Mouse (Mus musculus) layer of hippocampus, adult 9-11 months (tissue): ENCODE measurements around the gene Rnf40.
"Not testable (repeated sequence)": the region's sequence is repeated elsewhere in the genome, so short reads cannot be mapped to it uniquely, and the experiment has no call there.

Experiments used
- DNase-seq: peaks from one replicate; pipeline ENCODE4 v3.0.0; 2022

Rnf40 gene

DNA sequence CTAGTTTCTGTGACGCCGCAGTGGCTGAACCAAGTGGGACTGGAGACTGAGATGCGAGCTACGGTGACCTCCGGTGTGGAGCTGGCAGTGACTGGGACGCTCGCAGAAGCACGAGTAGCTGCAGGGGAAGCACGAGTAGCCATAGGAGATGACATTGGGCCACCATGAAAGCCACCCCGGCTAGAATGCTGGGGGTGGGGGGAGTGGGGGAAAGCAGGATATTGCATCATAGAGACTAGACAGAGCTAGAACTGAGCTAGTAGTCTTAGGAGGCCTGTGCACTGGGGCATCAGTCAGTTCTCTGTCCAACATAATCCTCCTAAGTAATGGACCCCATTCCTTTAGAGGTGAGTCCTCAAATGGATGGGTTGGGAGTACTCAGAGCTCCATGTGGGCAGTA is 15.7 kb downstream of the Rnf40 start:
- no peak for DNase-seq

GRCm38 (mm10) chr7:127607150-127607549 is 18.6 kb downstream of the Rnf40 start:
- no peak for DNase-seq

DNA sequence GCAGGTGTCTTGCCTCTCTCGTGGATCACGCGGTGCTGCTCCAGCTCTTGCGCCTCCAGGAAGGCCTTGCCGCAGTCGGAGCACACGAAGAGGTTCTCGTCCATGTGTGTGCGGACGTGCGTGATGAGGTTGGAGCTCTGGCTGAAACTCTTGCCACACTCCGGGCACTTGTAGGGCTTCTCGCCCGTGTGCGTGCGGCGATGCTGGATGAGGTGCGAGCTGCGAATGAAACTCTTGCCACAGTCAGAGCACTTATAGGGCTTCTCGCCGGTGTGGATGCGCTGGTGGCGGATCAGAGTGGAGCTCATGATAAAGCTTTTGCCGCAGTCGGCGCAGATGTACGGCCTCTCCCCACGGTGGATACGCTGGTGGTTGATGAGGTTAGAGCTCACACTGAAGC is 22.4 kb downstream of the Rnf40 start:
- no peak for DNase-seq

DNA sequence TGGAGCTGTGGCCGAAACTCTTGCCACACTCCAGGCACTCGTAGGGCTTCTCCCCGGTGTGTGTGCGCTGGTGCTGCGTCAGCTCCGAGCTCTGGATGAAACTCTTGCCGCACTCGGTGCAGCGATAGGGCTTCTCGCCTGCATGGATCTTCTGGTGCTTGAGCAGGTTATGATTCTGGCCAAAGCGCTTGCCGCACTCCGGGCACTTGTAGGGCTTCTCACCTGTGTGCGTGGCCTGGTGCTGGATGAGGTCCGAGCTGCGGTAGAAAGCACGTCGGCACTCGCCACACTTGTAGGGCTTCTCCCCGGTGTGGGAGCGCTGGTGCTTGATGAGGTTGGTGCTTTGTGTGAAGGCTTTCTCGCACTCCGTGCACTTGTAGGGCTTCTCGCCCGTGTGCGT is 23.0 kb downstream of the Rnf40 start:
- DNase-seq: no peak

- no peak for DNase-seq
These were observed 24.9 kb downstream of the Rnf40 start for GRCm38 (mm10) chr7:127613501-127613900.

DNA sequence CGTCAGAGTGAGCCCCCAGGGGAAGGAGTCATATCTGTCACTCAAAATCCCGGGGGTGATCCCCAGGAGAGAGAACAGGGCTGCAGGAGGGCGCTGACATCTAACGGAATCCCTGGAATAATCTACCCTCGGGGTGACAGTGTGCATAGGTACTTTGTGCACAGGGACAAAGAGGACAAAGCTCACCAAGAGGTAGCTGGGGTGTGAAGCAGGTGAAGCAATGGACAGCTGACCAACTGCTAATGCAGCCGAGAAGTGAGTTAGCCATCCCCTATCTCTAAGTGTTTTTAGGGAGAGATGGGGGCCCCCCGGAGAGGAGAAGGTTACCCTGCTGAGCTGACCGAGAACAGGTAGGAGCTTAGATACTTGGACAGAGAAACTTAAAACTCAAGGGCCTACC is 25.5 kb downstream of the Rnf40 start:
- no peak for DNase-seq

DNA sequence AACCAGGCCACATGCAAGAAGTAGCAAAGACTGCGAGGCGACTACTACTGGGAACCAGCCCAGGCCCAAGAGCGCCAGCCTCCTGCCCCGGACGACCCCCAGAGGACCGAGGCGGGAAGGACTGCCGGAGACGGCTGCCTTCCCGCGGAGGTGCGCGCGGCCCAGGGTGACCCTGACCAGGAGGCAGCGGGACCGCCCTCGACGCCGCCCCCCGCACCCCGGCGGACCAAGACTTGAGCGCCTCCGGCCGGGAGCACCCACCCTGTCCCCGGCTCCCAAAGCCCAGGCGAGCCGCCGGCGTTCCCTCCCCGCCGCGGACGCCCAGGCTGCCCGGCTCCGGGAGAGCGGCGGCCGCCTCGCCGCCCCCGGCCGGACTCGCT is 25.9 kb downstream of the Rnf40 start:
- no peak for DNase-seq

DNA sequence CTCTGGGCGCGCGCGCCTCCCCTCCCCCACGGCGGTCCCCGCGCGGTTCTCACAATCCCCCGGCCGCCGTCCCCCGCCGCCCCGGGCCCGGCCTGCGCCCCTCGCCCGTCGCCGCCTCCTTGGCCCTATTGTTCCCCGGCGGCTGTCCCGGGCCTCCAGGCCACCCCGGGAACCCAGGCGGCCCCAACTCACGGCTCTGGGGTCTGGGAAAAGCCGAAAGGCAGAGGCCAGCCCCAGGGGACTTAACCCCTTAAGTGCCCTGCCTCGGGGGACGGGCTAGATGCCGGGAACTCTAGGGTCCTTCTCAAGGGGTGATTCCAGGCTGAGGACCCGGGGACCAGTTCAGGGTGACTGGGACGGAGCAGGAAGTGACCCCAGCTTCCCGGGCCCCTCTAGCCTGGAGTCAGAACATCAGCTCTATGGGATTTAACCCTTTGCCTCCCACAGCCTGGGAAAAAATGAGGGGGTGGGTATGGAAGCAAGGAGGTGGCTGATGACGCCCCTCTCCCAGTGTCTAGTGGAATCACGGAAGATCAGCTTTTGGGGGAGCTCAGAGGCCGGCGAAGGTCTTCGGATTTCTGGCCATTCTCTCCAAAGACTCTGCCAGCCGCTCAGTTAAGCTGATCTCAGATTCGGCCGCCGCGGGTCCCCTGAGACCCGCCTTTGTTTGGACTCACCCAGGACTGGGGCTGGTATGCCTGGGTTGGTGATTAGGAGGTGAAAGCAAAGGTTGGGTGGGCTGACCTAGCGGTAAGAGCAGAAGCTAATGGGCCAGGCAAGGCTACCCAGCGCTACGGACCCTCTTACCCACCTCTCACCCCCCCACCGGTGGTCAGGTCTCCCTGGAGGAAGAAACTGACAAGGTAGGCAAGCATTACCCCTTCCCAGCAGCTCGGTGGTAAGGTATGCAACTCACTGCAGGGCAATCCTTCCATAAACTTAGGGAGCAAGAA is 26.6 kb downstream of the Rnf40 start, which contains the start of gene Zfp629:
Gene Zfp629, minus strand, starts transcription at position 907 of the 953 bp plus-strand sequence.
- DNase-seq: peak; percentile 80

DNA sequence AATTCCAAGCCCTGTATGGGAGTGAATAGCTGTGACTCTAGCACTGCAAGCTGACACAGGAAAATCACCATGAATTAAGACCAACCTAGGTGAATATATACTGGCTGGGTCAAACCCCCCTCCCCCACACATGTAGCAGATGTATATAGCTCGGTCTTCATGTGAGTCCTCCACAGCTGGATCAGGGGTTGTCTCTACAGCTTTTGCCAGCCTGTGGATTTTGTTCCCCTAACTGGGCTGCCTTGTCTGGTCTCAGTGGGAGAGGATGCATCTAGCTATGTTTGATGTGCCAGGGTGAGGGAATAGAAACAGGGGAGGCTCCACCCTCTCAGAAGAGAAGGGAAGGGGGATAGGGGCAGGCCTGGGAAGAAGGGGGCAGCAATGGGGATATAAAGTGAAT is 27.8 kb downstream of the Rnf40 start:
- no peak for DNase-seq

- DNase-seq: no peak
These were observed 28.3 kb downstream of the Rnf40 start for GRCm38 (mm10) chr7:127616881-127617280.

- DNase-seq: no peak
These were observed 29.4 kb downstream of the Rnf40 start for GRCm38 (mm10) chr7:127617962-127618361.

DNA sequence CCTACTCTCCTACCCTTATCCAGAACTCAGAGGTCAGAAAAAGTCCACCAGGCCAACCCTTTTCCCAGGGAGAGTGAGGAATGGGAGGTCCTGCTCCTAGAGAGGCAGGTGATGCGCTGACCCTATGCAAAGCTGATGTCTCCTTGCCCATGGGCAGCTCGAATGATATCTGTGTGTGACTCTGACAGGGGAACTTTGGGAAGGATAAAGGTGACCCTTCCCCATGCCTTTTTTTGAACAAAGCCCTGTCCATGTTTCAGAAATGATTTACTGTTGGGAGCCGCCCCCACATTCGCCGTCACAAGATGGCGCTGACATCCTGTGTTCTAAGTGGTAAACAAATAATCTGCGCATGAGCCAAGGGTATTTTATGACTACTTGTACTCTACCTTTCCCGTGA is 29.8 kb downstream of the Rnf40 start:
- DNase-seq: not testable (repeated sequence)

GRCm38 (mm10) chr7:127626039-127626438 is 37.5 kb downstream of the Rnf40 start:
- no peak for DNase-seq

DNA sequence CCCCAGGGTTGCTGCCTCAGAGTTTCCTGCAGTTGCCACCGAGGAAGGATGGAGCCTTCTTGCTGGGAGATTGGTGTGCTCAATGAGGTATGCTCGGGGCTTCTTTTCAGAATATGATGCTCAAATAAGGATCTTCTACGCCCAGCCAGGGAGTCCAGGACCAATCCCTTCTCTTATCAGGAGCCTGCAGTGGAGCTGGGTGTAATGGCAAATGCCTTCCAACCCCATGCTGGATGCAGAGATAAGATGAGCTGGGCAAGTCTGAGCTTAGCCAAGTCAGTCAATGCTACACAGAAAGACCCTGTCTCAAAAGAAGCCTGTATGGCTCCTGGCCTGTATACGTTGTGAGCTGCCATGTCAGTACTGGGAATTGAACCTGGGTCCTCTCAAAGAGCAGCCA is 37.9 kb downstream of the Rnf40 start:
- DNase-seq: no peak

DNA sequence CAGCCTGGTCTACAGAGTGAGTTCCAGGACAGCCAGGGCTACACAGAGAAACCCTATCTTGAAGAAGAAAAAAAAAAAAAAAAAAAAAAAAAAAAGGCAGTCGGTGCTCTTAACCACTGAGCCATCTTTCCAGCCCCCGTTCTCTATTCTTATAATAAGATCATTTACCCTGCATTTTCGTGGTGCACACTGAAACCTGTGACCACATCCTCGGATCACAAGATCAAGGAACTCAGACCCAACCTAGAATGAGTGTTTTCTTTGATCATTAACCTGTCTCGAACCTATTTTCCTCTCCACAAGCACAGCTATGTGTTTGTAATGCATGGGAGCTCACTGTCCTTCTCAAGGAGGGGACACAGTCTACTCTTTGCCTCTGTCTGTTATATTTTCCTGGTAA is 40.1 kb downstream of the Rnf40 start:
- no peak for DNase-seq

GRCm38 (mm10) chr7:127631416-127631815 is 42.8 kb downstream of the Rnf40 start:
- no peak for DNase-seq

DNA sequence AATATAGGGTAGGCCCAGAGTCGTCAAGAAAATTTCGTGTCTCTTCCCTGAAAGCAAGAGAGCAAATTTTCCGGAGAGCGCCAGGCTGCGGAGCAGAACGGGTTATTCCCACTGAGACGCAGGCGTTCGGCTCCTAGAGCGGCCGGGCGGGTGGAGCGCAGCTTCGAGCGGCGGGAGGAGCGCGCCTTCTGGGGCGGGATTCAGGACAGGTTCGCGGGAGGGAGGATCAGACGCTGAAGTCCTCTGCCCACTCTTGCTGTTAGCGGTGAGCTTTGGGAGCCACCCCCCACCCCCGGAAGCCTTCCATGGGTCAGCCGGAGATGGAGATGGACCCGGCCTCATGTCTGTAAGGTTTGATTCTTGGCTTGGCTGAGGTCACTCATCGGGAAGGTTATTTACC is 48.4 kb downstream of the Rnf40 start:
- peak; percentile 69 for DNase-seq

- peak; percentile 50 for DNase-seq
These were observed 52.7 kb downstream of the Rnf40 start for GRCm38 (mm10) chr7:127641260-127641659.

DNA sequence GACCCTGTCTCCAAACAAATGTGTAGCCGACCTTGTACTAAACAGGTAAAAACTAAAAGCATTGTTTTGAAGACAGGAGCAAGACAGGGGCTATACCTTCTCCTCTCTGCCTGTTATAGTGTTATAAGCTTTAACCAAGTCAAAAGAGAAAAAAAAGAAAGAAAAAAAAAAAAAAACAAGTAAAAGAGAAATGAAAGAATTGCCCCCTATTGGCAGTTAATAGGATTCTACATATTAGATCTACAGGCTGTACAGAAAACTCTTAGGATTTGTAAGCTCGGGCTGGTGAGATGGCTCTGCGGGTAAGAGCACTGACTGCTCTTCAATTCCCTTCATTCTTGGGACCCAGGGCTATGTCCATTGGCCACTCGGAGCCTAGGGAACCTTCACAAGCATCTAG is 53.7 kb downstream of the Rnf40 start:
- no peak for DNase-seq

DNA sequence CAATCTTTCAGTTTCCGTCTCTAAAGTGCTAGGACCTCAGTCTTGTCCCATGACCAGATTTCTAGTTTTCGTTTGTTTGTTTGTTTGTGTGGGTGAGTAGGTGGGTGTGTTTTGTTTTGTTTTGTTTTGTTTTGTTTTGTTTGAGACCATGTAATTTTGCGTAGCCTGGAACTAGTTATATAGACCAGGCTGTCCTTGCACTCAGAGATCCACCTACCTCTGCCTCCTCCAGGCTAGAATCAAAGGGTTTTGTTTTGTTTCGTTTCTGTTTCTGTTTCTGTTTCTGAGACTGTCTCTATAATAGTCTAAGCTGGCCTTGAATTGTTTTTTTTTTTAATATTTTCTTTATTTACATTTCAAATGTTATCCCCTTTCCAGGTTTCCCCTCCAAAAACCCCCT is 57.8 kb downstream of the Rnf40 start:
- no peak for DNase-seq

- not testable (repeated sequence) for DNase-seq
These were observed 59.0 kb downstream of the Rnf40 start for GRCm38 (mm10) chr7:127647576-127647975.

DNA sequence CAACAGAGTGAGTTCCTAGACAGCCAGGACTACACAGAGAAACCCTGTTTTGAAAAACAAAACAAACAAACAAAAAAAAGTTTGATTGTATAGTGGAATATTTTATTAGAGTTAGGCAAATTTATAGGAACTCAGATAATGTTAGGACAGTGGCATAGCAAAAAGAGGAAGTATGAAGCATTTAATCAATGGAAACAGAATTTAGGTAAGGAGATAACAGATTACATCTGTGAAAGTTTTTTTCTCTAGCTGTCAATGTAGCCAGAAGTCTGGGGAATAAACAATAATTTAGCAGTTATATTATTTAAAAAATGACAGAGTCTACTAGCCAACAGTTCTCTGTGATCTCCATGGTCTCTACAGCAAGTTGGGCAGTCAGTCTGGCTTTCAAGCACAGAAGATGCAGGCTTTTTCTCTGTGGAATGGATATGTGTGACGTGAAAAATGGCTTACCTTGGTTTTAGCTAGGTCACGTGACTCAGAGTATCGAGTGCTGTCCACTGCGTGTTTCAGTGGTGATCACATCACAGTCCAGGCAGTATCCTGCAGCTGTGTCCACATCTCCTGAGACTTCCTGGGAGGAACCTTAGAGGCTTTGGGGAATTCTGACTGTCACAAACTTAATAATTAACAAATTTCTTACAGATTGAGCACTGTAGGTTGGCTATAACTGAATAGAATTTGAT is 60.1 kb downstream of the Rnf40 start:
- no peak for DNase-seq

- no peak for DNase-seq
These were observed 60.6 kb downstream of the Rnf40 start for GRCm38 (mm10) chr7:127649206-127649605.

DNA sequence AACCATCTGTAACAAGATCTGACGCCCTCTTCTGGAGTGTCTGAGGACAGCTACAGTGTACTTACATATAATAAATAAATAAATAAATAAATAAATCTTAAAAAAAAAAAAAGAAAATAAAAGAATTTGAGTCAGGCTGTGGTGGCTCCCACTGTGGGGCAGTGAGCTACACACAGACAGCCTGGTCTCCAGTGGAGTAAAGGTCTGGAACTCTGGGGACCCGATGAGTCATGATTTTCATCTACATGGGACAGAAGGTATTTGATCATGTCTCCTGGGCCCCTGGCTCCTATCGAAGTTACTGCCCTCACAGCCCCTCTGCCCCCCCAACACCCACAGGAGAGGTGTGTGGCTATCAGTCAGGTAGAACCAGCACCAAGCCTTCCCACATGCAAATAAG is 63.1 kb downstream of the Rnf40 start:
- no peak for DNase-seq
